Mouse (Mus musculus): ENCODE data around the gene Kdelc2. TPM values are rescaled to one million over a fixed set of nuclear protein-coding genes. Genes with fewer than 3 reads are reported as not detected.
A peak's percentile ranks its signal among the peaks of the same experiment; 100 is the strongest.

Kdelc2 gene
- 1.7 and 1.9 TPM in 2 replicates for polyA plus RNA-seq (2012; rRNA removed)

DNA sequence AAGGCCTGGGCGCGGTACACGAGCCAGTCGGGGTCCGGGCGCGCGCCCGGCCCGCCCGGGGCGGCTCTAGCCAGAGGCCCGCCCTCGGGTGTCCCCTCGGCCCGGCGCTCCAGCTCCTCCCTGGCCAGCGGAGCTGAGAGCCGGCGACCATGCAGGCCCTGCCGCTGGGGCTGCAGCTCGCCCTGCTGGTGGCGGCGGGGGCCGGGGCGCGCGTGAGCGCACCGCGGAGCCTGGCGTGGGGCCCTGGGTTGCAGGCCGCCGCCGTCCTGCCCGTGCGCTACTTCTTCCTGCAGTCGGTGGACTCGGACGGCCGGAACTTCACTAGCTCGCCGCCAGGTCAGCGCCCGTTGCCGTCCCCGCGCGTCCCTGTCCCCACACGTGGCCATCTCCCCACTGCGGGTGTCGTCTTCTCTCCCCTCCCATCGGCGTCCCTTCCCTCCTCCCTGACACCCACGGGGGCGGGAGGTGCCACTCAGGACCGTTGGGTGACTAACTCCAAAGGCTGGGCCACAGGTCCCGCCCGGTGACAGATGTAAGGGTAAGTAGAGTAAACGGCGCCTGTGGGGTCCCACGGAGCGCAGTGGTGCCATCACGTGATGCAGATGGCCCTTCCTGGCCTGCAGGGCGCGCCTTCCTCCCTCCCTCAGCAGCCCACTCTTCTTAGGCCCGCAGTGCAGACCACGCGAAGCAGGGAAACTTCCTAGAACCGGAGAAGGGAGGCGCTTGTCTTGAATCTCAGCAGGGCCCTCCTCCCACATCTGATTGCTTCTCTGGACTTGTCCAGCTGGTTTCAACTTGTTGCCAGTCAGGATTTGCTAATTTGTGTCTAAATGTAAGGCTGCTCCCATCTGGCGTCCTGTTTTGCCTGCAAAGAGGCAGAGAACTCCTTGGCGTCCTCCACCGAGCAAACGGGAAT lies at the start of gene Kdelc2:
Gene Kdelc2 (plus strand): TSS at position 75 of the 916 bp plus-strand sequence.
- 1% methylated on average over 74 of the region's 75 CpGs for WGBS
- peaks cover 2% of the 10 kb centered on the region; the same call in 1 of the 2 replicates for H3K27me3 ChIP-seq (ENCODE audit: control insufficient read depth, insufficient read depth, low read length)
- H3K4me1 ChIP-seq (ENCODE audit: control insufficient read depth, insufficient read depth, insufficient read length) = peaks cover 3% of the 10 kb centered on the region
- H3K27ac ChIP-seq (ENCODE audit: insufficient read depth, low read length) = peak within 1 kb of the TSS; percentile 84
- H3K36me3 ChIP-seq (ENCODE audit: control insufficient read depth, insufficient read depth, low read length) = no peaks in the 10 kb centered on the region
- TF ChIP-seq CTCF (IDR thresholded peaks at IDR 0.05; ENCODE audit: extremely low read depth, insufficient read depth, insufficient read length, insufficient replicate concordance) (no peak), POLR2A (IDR thresholded peaks at IDR 0.05; ENCODE audit: low read depth, low read length) (no peak)
- peak in 1 of 2 experiments; percentile 22 for DNase-seq (ENCODE audit: low read depth in 1 of 2, low spot score in 2 of 2)
- H3K4me3 ChIP-seq (ENCODE audit: extremely low read depth, insufficient read depth, insufficient read length) = peak within 1 kb of the TSS; percentile 58

- 78% methylated on average over 3 of the region's 3 CpGs for WGBS
- DNase-seq (ENCODE audit: low read depth in 1 of 2, low spot score in 2 of 2) = no peak
- Histone ChIP-seq H3K4me1 (ENCODE audit: control insufficient read depth, insufficient read depth, insufficient read length) (no peaks in the 10 kb centered on the region), H3K4me3 (ENCODE audit: extremely low read depth, insufficient read depth, insufficient read length) (no peak overlapping the region), H3K27me3 (ENCODE audit: control insufficient read depth, insufficient read depth, low read length) (no peaks in the 10 kb centered on the region), H3K36me3 (ENCODE audit: control insufficient read depth, insufficient read depth, low read length) (no peaks in the 10 kb centered on the region), H3K27ac (ENCODE audit: insufficient read depth, low read length) (no peak overlapping the region)
- TF ChIP-seq CTCF (IDR thresholded peaks at IDR 0.05; ENCODE audit: extremely low read depth, insufficient read depth, insufficient read length, insufficient replicate concordance) = no peak
- TF ChIP-seq POLR2A (IDR thresholded peaks at IDR 0.05; ENCODE audit: low read depth, low read length) = no peak
Observed at GRCm38 (mm10) chr9:53335131-53335530, 48.7 kb upstream of the Kdelc2 start.

GRCm38 (mm10) chr9:53339603-53340002 lies 44.2 kb upstream of the Kdelc2 start:
- Histone ChIP-seq H3K4me3 (ENCODE audit: extremely low read depth, insufficient read depth, insufficient read length) (no peak overlapping the region), H3K4me1 (ENCODE audit: control insufficient read depth, insufficient read depth, insufficient read length) (no peaks in the 10 kb centered on the region), H3K27ac (ENCODE audit: insufficient read depth, low read length) (no peak overlapping the region), H3K27me3 (ENCODE audit: control insufficient read depth, insufficient read depth, low read length) (peaks cover 5% of the 10 kb centered on the region), H3K36me3 (ENCODE audit: control insufficient read depth, insufficient read depth, low read length) (no peaks in the 10 kb centered on the region)
- TF ChIP-seq CTCF (IDR thresholded peaks at IDR 0.05; ENCODE audit: extremely low read depth, insufficient read depth, insufficient read length, insufficient replicate concordance) = no peak
- TF ChIP-seq POLR2A (IDR thresholded peaks at IDR 0.05; ENCODE audit: low read depth, low read length) = no peak
- DNase-seq (ENCODE audit: low read depth in 1 of 2, low spot score in 2 of 2) = no peak
- 87% methylated on average over 7 of the region's 7 CpGs for WGBS

DNA sequence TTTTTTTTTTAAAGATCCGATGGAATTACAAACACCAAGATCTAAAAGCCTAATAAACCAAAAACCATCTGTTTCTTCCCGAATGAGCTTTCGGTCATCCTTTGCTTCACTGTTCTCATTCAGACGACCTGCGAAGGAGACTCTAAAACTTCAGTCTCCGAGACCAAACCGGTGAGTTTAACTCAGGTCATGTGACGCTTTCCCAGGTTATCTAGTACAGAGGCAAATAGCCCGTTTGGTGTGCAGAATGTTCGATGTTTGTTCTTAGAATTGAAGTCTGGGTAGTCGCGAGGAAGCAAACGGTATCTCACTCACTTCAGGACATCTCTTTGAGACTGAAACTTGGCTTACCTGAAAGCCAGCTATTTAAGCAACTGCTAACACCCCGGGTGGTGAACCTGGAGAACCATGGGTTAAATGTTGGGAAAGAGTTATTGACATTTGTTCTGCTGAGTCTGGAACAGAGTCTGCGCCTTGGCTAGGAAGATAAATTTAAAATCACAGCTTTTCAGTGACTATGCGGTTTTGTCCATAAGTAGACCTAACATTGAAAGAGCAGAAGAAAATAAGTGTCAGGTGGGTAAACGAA lies 43.4 kb upstream of the Kdelc2 start:
- Histone ChIP-seq H3K36me3 (ENCODE audit: control insufficient read depth, insufficient read depth, low read length) (no peaks in the 10 kb centered on the region), H3K4me3 (ENCODE audit: extremely low read depth, insufficient read depth, insufficient read length) (no peak overlapping the region), H3K4me1 (ENCODE audit: control insufficient read depth, insufficient read depth, insufficient read length) (no peaks in the 10 kb centered on the region), H3K27ac (ENCODE audit: insufficient read depth, low read length) (no peak overlapping the region), H3K27me3 (ENCODE audit: control insufficient read depth, insufficient read depth, low read length) (peaks cover 5% of the 10 kb centered on the region)
- WGBS = 49% methylated on average over 17 of the region's 17 CpGs
- no peak for DNase-seq (ENCODE audit: low read depth in 1 of 2, low spot score in 2 of 2)
- TF ChIP-seq POLR2A (IDR thresholded peaks at IDR 0.05; ENCODE audit: low read depth, low read length) = no peak

GRCm38 (mm10) chr9:53340969-53341368 lies 42.9 kb upstream of the Kdelc2 start:
- Histone ChIP-seq H3K36me3 (ENCODE audit: control insufficient read depth, insufficient read depth, low read length) (no peaks in the 10 kb centered on the region), H3K4me1 (ENCODE audit: control insufficient read depth, insufficient read depth, insufficient read length) (no peaks in the 10 kb centered on the region), H3K27ac (ENCODE audit: insufficient read depth, low read length) (no peak overlapping the region), H3K27me3 (ENCODE audit: control insufficient read depth, insufficient read depth, low read length) (peaks cover 5% of the 10 kb centered on the region), H3K4me3 (ENCODE audit: extremely low read depth, insufficient read depth, insufficient read length) (peak overlapping the region; percentile 39; the same call in 1 of the 2 replicates)
- no peak for DNase-seq (ENCODE audit: low read depth in 1 of 2, low spot score in 2 of 2)
- 10% methylated on average over 14 of the region's 14 CpGs for WGBS
- TF ChIP-seq POLR2A (IDR thresholded peaks at IDR 0.05; ENCODE audit: low read depth, low read length) (no peak), CTCF (IDR thresholded peaks at IDR 0.05; ENCODE audit: extremely low read depth, insufficient read depth, insufficient read length, insufficient replicate concordance) (no peak)

DNA sequence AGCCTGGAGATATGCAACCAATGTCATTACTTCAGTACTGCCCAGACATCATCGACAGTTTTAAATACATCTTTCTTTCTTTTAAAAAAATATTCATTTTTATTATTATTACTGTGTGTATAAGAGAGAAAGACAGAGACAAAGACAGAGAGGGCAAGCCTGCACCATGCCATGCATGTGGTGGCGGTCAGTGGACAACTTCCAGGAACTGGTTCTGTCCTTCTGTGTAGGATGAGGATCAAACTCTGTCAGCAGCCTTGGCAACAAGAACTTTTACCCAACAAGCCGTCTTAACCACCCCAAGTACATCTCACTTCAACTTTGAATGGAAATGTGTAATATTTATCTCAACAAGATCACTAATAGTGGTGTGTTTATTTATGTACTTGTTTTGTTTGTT lies 41.8 kb upstream of the Kdelc2 start:
- Histone ChIP-seq H3K27me3 (ENCODE audit: control insufficient read depth, insufficient read depth, low read length) (peaks cover 5% of the 10 kb centered on the region), H3K4me3 (ENCODE audit: extremely low read depth, insufficient read depth, insufficient read length) (no peak overlapping the region), H3K36me3 (ENCODE audit: control insufficient read depth, insufficient read depth, low read length) (no peaks in the 10 kb centered on the region), H3K27ac (ENCODE audit: insufficient read depth, low read length) (no peak overlapping the region), H3K4me1 (ENCODE audit: control insufficient read depth, insufficient read depth, insufficient read length) (no peaks in the 10 kb centered on the region)
- DNase-seq (ENCODE audit: low read depth in 1 of 2, low spot score in 2 of 2) = no peak
- TF ChIP-seq POLR2A (IDR thresholded peaks at IDR 0.05; ENCODE audit: low read depth, low read length) (no peak), CTCF (IDR thresholded peaks at IDR 0.05; ENCODE audit: extremely low read depth, insufficient read depth, insufficient read length, insufficient replicate concordance) (no peak)
- WGBS = 82% methylated on average over 3 of the region's 3 CpGs

Measured in spleen, adult 2 months (tissue).